Mouse (Mus musculus) adrenal gland, postnatal 14 days (tissue): ENCODE data around the gene Zfp334. TPM values are rescaled to one million over a fixed set of nuclear protein-coding genes. Genes with fewer than 3 reads are reported as not detected.

Experiments
- total RNA-seq: library from RNA; stranded (reverse); gene quantifications from 2 replicates; pipeline ENCODE4 v1.2.3, GENCODE M21; 2021

Gene Zfp334
- total RNA-seq, 1 experiment from 2014 or later = 5.0 TPM

Other genes with a start within 250 kb of the Zfp334 start
- gene Cdh22, start 153.4 kb downstream of the Zfp334 start, total RNA-seq = 1.3 and 1.6 TPM in 2 replicates
- gene Slc35c2, start 100.4 kb downstream of the Zfp334 start, total RNA-seq = 32.8 and 36.4 TPM in 2 replicates
- 26.2 and 27.8 TPM in 2 replicates for gene Elmo2, start 61.8 kb downstream of the Zfp334 start, total RNA-seq
- gene Zfp663, start 19.5 kb downstream of the Zfp334 start, total RNA-seq = not detected in 2 replicates
- gene Ocstamp, start 12.1 kb upstream of the Zfp334 start, total RNA-seq = 0.11 TPM in 1 of 2 replicates, not detected in the other
- 0.71 and 11.3 TPM in 2 replicates for gene Slc13a3, start 85.0 kb upstream of the Zfp334 start, total RNA-seq
- 13.6 and 13.7 TPM in 2 replicates for gene Trp53rka, start 105.1 kb upstream of the Zfp334 start, total RNA-seq
- gene Slc2a10, start 115.5 kb upstream of the Zfp334 start, total RNA-seq = 0.89 and 0.98 TPM in 2 replicates
- 3.2 and 5.3 TPM in 2 replicates for gene Eya2, start 206.8 kb upstream of the Zfp334 start, total RNA-seq